Mouse (Mus musculus) adrenal gland, adult 2 months (tissue): ENCODE data around the gene Ahdc1. TPM values are rescaled to one million over a fixed set of nuclear protein-coding genes. Genes with fewer than 3 reads are reported as not detected.
A peak's percentile ranks its signal among the peaks of the same experiment; 100 is the strongest.

Experiments used
- DNase-seq: peaks from one replicate; pipeline ENCODE4 v3.0.0; 2021
- long read RNA-seq: library from polyadenylated mRNA; stranded (forward); transcript quantifications from one replicate; pipeline ENCODE4 v2.0.0, GENCODE M21; 2021
- polyA plus RNA-seq: library from polyadenylated mRNA; depleted of rRNA; stranded (reverse); fragments of >200 nt; gene quantifications from 2 replicates; pipeline ENCODE4 v1.2.3, GENCODE M21; 2012; rRNA removed
- total RNA-seq, 2 experiments: library from RNA; stranded (reverse); gene quantifications; 2 replicates each; pipeline ENCODE4 v1.2.3; 2021

Gene Ahdc1
- total RNA-seq (10 to 100 TPM; 64.3 to 88.3 TPM), polyA plus RNA-seq (78.1 and 88.7 TPM in 2 replicates)
- long read RNA-seq, partial matches to known transcripts = 13 of 13 reads
- long read RNA-seq, other reads (novel, unspliced or antisense) = 0 of 13 reads

- peak; percentile 96 for DNase-seq
Observed at GRCm38 (mm10) chr4:133011028-133011820, at the start of gene Ahdc1. Ahdc1 (plus strand) TSS chr4:133011260.

DNA sequence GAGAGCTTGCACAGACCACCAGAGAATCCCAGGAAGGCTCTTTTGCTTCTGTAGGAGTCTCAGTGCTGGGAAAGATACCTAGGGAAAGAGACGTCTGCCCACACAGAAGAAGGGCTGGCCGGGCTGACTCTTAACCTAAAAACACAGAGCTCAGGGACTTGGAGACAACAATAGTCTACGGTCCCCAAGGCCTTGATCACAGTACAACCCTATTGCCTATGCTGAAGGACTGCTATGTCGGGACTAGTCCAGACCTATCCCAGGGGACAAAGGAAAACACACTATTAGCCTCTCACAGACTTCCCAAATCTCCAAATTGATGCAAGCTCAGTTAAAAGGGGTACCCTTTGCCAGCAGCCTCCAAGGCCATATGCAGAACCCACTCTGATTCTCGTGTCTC lies 49.2 kb upstream of the Ahdc1 start:
- DNase-seq = no peak

DNA sequence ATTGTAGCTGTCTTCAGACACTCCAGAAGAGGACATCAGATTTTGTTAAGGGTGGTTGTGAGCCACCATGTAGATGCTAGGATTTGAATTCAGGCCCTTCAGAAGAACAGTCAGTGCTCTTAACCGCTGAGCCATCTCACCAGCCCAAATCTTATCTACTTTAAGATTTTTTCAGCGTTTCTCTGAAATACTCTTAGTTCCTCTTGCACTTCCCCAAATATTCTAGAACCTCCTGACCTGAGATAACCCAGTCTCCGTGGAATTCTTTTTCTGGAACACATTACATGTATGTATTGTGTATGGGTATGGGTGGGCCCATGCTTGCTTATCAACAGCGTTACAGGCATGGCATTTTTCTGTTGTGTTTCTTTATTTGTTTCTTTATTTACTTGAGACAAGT lies 48.4 kb upstream of the Ahdc1 start:
- DNase-seq = no peak

GRCm38 (mm10) chr4:132963436-132963835 lies 47.6 kb upstream of the Ahdc1 start:
- DNase-seq = no peak

DNA sequence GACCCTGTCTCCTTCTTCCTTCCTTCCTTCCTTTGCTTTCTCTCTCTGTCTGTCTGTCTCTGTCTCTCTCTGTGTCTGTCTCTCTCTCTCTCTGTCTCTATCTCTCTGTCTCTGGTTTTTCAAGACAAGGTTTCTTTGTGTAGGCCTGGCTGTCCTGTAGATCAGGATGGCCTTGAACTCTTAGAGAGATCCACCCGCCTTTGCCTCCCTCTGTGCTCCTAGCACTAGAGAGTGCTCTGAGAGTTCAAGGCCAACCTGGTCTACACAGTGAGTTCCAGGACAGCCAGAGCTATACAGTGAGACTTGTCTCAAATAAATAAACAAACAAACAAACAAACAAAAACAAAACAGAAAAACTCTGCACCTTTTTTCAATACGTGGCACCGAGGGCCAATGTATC lies 47.0 kb upstream of the Ahdc1 start:
- DNase-seq = no peak

- no peak for DNase-seq
Observed at GRCm38 (mm10) chr4:132964473-132964872, 46.6 kb upstream of the Ahdc1 start.

DNA sequence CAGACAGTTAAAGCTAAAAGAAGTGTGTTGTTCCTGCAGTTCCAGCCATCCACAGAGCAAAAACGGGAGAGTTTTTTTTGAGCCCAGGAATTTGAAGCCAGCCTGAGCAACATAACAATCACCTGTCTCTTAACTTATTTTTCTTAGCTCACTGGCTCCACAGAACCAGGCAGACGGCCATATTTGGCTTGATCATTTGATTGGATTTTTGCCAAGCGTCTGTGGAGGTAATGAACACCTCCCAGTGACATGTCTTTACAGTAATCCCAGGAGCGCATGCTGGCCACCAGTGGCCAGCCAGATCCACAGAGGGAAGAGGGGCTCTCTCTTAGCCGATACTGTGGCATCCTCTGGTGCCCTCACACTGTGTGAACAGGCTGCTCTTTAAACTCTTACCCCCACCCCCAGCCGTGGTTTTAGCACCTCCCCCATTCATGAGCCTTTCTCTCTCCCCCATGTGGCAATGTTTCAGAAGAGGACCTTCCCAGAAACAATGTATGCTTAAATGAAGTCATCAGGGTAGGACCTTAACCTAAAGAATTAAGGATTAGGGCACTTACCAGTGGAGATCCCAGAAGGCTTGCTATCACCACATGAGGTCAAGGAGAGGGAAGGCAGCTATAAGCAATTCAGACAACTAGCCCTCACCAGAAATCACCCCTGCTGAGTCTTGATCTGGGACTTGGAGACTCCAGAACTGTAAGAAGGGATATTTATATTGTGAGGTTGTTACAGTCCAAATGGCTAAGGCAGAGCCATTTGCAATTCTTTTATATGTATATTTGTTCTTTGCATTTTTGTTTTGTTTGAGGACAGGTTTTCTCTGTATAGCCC lies 42.7 kb upstream of the Ahdc1 start:
- DNase-seq = no peak

- no peak for DNase-seq
Observed at GRCm38 (mm10) chr4:132971601-132972000, 39.5 kb upstream of the Ahdc1 start.

DNA sequence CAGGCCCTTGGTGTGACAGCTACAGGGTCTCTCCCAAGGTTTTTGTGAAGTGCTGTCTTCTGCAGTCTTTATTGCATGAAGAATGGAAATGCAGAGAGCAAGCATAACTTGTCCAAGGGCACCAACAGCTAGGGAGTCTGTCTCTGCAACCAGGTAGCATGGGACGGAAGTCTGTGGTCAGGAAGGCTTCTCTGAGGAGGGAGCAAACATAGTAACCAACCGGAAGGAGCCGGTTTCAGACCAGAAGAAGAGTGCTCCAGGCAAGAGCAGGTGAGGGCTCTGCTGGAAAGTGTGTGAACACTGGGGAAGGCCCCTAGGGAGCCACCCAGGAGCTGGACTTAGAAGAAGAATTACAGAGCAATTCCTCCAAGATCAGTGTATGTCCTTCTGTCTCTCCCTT lies 39.0 kb upstream of the Ahdc1 start:
- DNase-seq = no peak

GRCm38 (mm10) chr4:132972556-132972955 lies 38.5 kb upstream of the Ahdc1 start:
- no peak for DNase-seq

- no peak for DNase-seq
Observed at GRCm38 (mm10) chr4:132973186-132973585, 37.9 kb upstream of the Ahdc1 start.

GRCm38 (mm10) chr4:132973814-132974398 lies 37.2 kb upstream of the Ahdc1 start, which contains the start of gene Fgr:
Fgr (plus strand) TSS chr4:132974095.
- peak; percentile 19 for DNase-seq

DNA sequence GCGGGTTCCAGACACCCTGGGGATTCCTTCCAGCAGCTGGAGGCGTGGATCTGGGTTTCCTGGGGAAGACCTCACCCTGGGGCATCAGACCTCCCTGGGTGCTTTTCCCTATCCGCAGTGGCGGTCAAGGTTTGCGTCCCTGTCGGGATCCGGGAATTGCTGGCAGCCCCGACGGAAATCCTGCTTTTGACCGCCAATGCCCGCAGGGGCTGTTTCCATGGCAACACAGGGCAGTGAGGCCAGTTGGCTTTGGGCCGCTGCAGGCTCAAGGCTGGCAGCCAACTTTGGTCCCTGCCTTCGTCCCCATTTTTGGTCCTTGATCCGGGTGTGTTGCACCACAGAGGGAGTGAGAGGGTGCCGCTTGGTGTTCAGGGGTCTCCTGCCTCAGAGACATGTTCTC lies 36.2 kb upstream of the Ahdc1 start:
- peak; percentile 92 for DNase-seq

- no peak for DNase-seq
Observed at GRCm38 (mm10) chr4:132975791-132976190, 35.3 kb upstream of the Ahdc1 start.

- DNase-seq = no peak
Observed at GRCm38 (mm10) chr4:132976729-132977128, 34.3 kb upstream of the Ahdc1 start.

GRCm38 (mm10) chr4:132977597-132977996 lies 33.5 kb upstream of the Ahdc1 start:
- DNase-seq = no peak

- DNase-seq = no peak
Observed at GRCm38 (mm10) chr4:132979186-132979585, 31.9 kb upstream of the Ahdc1 start.

DNA sequence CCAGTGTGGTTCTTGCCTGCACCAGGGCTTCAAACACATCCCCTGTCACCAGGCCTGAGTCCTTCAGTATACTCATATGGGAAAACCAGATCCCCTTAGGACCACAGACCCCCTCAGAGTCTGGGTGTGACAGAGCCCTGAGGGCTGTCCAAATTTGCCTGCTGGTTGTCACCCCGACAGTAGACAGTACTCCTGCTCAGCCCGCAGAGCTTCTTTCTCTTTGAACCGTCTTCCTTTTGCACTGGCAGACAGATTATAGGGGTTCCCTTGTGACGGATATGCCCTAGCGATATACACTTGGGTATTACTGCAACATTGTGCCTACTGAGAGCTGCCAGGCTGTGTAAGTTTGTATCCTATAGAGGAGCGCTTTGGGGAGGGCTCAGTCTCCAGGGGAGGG lies 29.4 kb upstream of the Ahdc1 start:
- no peak for DNase-seq

- DNase-seq = no peak
Observed at GRCm38 (mm10) chr4:132982999-132983398, 28.1 kb upstream of the Ahdc1 start.

GRCm38 (mm10) chr4:132983664-132984512 lies 27.2 kb upstream of the Ahdc1 start:
- DNase-seq = peak; percentile 62

GRCm38 (mm10) chr4:132988581-132989355 lies 22.3 kb upstream of the Ahdc1 start:
- peak; percentile 64 for DNase-seq
